Mouse (Mus musculus): Measurements from ENCODE around the gene Pdlim7. TPM values are rescaled to one million over a fixed set of nuclear protein-coding genes. Genes with fewer than 3 reads are reported as not detected.

Gene Pdlim7
- polyA plus RNA-seq, 2 experiments = 137 to 162 TPM

DNA sequence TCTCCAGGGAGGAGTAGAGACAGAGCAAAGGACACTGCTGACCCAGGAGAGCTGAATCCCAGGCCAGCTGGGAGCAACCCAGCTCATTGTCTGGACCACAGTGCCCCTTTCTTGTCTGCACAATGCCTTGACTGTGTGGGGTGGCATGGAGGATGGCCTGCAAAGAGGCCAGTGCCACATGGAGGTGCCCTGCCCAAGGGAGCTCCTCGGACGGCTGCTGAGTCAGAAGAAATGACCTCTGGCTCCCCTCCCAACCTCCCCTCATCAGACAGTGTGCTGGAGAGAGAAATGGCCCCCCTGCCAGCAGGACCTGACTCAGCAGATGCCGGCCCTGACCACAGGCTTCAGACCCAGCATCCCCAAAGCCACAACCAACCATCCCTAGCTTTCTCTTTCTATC is 48.3 kb downstream of the Pdlim7 start:
- WGBS = 29% methylated on average over 3 of the region's 3 CpGs
- Histone ChIP-seq H3K4me2 (replicated peaks; ENCODE audit: low read depth, low read length, severe bottlenecking) (peak overlapping the region; percentile 88), H3K4me1 (ENCODE audit: control insufficient read depth, insufficient read depth, low read length) (peaks cover 17% of the 10 kb centered on the region), H3K27me3 (ENCODE audit: control insufficient read depth, insufficient read depth, low read length) (no peaks in the 10 kb centered on the region), H3K36me3 (ENCODE audit: control insufficient read depth, insufficient read depth, low read length) (peaks cover 15% of the 10 kb centered on the region), H3K4me3 (replicated peaks; ENCODE audit: low read length) (peak overlapping the region; percentile 80), H3K9ac (ENCODE audit: low read depth, low read length, severe bottlenecking) (peak overlapping the region; percentile 77; the same call in 1 of the 2 replicates), H3K9me3 (ENCODE audit: control insufficient read depth, low read length) (no peaks in the 10 kb centered on the region), H3K27ac (replicated peaks; ENCODE audit: low read depth, low read length) (no peak overlapping the region)
- ATAC-seq (ENCODE audit: low FRiP score, low read depth) (no peak), DNase-seq (ENCODE audit: low spot score) (no peak)
- no peak for TF ChIP-seq POLR2A (IDR thresholded peaks at IDR 0.05; ENCODE audit: borderline replicate concordance, extremely low read depth, insufficient read depth, insufficient read length)

DNA sequence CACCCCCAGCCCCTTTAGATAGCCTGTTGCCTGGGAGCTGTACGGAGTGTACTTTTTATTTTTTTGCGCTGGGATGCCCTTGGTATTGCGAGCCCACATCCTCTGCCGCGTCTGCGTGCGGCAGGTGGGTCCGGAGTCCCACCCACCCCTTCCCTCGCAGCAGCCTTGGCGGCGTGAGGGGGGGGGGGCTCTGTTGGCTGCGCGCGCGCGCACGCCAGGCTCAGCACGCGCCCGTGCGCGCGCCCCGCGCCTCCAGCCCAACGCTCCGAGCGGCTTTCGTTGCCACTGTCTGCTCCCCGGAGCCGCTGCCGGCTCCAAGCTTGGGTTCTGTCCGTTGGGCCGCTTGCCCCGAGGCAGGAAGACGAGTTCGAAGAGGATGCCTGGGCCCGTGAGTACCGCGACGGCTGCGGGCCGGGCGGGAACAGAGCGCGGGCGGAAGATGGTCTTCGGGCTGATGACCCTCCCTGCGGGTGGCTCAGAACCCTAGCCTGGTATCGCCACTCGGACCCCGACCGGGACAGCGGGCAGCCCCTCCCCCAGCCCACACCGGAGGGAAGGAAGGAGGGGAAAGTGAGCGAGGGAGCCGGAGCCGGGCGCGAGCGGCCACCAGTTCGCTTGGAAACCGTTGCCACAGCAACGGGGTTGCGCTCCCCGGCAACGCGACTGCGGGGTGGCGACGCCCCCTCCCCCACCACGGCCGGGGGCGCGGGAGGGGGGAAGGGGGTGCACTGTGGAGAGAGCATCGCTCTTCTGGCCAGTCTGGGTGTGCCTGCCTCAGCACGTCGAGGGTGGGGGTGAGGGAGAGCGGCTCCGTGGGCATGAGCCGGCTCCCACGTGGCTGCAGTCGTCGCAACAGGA is 49.2 kb downstream of the Pdlim7 start, which contains the start of gene Prr7:
Prr7 (plus strand) TSS at position 241 of the 858 bp plus-strand sequence.
- Histone ChIP-seq H3K36me3 (ENCODE audit: control insufficient read depth, insufficient read depth, low read length) (peaks cover 25% of the 10 kb centered on the region), H3K4me1 (ENCODE audit: control insufficient read depth, insufficient read depth, low read length) (peaks cover 17% of the 10 kb centered on the region), H3K27me3 (ENCODE audit: control insufficient read depth, insufficient read depth, low read length) (no peaks in the 10 kb centered on the region), H3K27ac (replicated peaks; ENCODE audit: low read depth, low read length) (peak within 1 kb of the TSS; percentile 72), H3K4me3 (replicated peaks; ENCODE audit: low read length) (peak within 1 kb of the TSS; percentile 80), H3K9me3 (ENCODE audit: control insufficient read depth, low read length) (no peaks in the 10 kb centered on the region), H3K4me2 (replicated peaks; ENCODE audit: low read depth, low read length, severe bottlenecking) (peak within 1 kb of the TSS; percentile 88), H3K9ac (ENCODE audit: low read depth, low read length, severe bottlenecking) (peak within 1 kb of the TSS; percentile 77)
- ATAC-seq (ENCODE audit: low FRiP score, low read depth) = peak; percentile 64
- WGBS = under 1% methylated on average over 71 of the region's 84 CpGs
- no peak for TF ChIP-seq POLR2A (IDR thresholded peaks at IDR 0.05; ENCODE audit: borderline replicate concordance, extremely low read depth, insufficient read depth, insufficient read length)
- DNase-seq (ENCODE audit: low spot score) = peak; percentile 71

DNA sequence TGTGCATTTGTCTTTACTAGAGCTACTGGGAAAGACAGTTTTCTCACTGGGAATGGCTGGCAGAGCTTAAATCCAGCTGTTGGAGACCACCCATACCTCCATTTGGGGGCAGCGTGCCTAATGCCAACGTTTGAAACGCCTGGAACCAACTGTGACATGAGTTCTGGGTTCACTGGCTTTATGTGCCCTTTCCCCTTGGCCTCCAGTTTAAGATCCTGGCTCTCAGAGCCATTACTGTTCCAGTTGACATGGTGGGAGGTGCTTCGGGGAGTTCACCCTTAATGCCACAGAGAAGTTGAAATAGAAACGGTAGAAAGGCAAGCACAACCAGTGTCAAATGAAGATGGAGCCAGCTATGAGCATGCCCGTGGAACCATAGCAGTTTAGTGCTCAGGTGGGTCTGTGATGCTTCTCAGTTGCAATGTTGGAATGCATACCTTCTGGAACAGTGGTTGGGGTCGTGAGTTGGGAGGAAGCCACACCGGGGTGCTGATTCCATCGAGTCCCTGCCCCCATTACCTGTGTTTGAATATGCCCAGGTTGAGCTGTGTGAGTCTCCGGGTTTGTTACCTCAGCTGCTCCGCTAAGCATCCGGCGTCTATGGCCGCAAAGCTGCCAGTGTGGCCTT is 50.0 kb downstream of the Pdlim7 start:
- Histone ChIP-seq H3K9me3 (ENCODE audit: control insufficient read depth, low read length) (no peaks in the 10 kb centered on the region), H3K27ac (replicated peaks; ENCODE audit: low read depth, low read length) (no peak overlapping the region), H3K4me2 (replicated peaks; ENCODE audit: low read depth, low read length, severe bottlenecking) (peak overlapping the region; percentile 88), H3K9ac (ENCODE audit: low read depth, low read length, severe bottlenecking) (peak overlapping the region; percentile 77; the same call in 1 of the 2 replicates), H3K36me3 (ENCODE audit: control insufficient read depth, insufficient read depth, low read length) (peaks cover 32% of the 10 kb centered on the region), H3K4me3 (replicated peaks; ENCODE audit: low read length) (peak overlapping the region; percentile 80), H3K27me3 (ENCODE audit: control insufficient read depth, insufficient read depth, low read length) (no peaks in the 10 kb centered on the region), H3K4me1 (ENCODE audit: control insufficient read depth, insufficient read depth, low read length) (peaks cover 17% of the 10 kb centered on the region)
- ATAC-seq (ENCODE audit: low FRiP score, low read depth) (no peak), DNase-seq (ENCODE audit: low spot score) (no peak)
- no peak for TF ChIP-seq POLR2A (IDR thresholded peaks at IDR 0.05; ENCODE audit: borderline replicate concordance, extremely low read depth, insufficient read depth, insufficient read length)
- WGBS = 10% methylated on average over 14 of the region's 14 CpGs

DNA sequence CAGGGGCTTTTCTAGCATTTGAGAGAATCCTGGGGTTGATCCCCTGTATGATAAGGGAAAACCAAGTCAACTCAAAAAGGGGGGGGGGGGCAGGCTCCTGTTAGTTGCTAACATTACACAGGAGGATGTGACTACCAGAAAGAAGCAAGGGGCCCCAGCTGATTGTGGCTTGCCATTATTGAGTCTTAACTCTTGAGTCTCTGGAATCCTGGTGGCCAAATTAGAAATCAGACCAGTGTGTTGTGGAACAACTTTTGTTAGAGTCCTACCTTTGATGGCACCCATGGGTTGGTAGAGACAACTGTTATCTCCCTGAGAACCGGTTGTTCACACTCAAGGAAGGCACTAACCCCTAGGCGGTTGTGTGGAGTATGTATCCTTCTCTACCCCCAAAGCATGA is 50.5 kb downstream of the Pdlim7 start:
- H3K9me3 ChIP-seq (ENCODE audit: control insufficient read depth, low read length) = no peaks in the 10 kb centered on the region
- no peaks in the 10 kb centered on the region for H3K27me3 ChIP-seq (ENCODE audit: control insufficient read depth, insufficient read depth, low read length)
- H3K36me3 ChIP-seq (ENCODE audit: control insufficient read depth, insufficient read depth, low read length) = peaks cover 38% of the 10 kb centered on the region
- no peak for ATAC-seq (ENCODE audit: low FRiP score, low read depth)
- no peak overlapping the region for H3K9ac ChIP-seq (ENCODE audit: low read depth, low read length, severe bottlenecking)
- peaks cover 17% of the 10 kb centered on the region for H3K4me1 ChIP-seq (ENCODE audit: control insufficient read depth, insufficient read depth, low read length)
- H3K4me2 ChIP-seq (replicated peaks; ENCODE audit: low read depth, low read length, severe bottlenecking) = no peak overlapping the region
- no peak overlapping the region for H3K4me3 ChIP-seq (replicated peaks; ENCODE audit: low read length)
- TF ChIP-seq POLR2A (IDR thresholded peaks at IDR 0.05; ENCODE audit: borderline replicate concordance, extremely low read depth, insufficient read depth, insufficient read length) = no peak
- WGBS = 46% methylated on average over 2 of the region's 2 CpGs
- no peak overlapping the region for H3K27ac ChIP-seq (replicated peaks; ENCODE audit: low read depth, low read length)
- DNase-seq (ENCODE audit: low spot score) = no peak

DNA sequence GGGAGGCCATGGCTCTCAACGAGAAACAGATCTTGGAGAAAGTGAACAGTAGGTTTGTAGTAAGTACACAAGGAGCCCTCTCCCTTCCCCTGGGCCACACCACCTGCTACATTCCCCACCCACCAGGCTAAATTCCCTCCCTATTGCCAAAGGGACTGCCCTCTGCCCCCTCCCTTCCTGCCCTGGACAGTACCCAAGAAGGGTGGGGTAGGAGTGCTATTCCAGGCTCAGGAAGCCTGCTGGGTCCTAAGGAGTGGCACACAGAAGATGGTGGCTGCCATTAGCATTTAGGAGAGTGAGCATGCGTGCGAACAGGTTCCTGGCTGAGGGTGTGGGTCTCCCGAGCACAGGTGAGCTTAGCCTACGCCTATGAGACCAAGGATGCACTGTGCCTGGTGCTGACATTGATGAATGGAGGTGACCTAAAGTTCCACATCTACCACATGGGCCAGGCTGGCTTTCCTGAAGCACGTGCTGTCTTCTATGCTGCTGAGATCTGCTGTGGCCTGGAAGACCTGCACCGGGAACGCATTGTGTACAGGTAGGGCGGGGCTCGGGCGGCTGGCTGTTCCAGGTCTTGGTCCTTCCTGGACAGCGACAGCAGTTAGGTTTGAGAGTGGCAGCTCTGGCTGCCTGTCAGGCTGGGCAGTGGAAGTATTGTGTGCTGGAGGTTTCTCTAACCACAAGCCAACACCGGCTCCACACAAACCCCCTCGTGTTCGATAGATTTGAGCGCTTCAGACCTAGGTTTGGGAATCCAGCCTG is 61.5 kb downstream of the Pdlim7 start:
- no peak for DNase-seq (ENCODE audit: low spot score)
- Histone ChIP-seq H3K9ac (ENCODE audit: low read depth, low read length, severe bottlenecking) (no peak overlapping the region), H3K27ac (replicated peaks; ENCODE audit: low read depth, low read length) (no peak overlapping the region), H3K4me1 (ENCODE audit: control insufficient read depth, insufficient read depth, low read length) (peaks cover 4% of the 10 kb centered on the region), H3K9me3 (ENCODE audit: control insufficient read depth, low read length) (no peaks in the 10 kb centered on the region), H3K4me2 (replicated peaks; ENCODE audit: low read depth, low read length, severe bottlenecking) (no peak overlapping the region), H3K36me3 (ENCODE audit: control insufficient read depth, insufficient read depth, low read length) (peaks cover 76% of the 10 kb centered on the region), H3K4me3 (replicated peaks; ENCODE audit: low read length) (no peak overlapping the region), H3K27me3 (ENCODE audit: control insufficient read depth, insufficient read depth, low read length) (no peaks in the 10 kb centered on the region)
- TF ChIP-seq POLR2A (IDR thresholded peaks at IDR 0.05; ENCODE audit: borderline replicate concordance, extremely low read depth, insufficient read depth, insufficient read length) = no peak
- WGBS = 96% methylated on average over 16 of the region's 16 CpGs
- no peak for ATAC-seq (ENCODE audit: low FRiP score, low read depth)

Data from limb, embryonic 14.5 days (tissue).